Mouse (Mus musculus) testis, adult 2 months (tissue): Measurements from ENCODE around the gene 4930564D02Rik.

Source experiments
- CTCF ChIP-seq: fragments of 200-500 bp; IDR thresholded peaks from 2 replicates; pipeline ENCODE4 v1.5.1; 2012; ENCODE audit warnings: low read depth, mild to moderate bottlenecking, inconsistent platforms, low read length, moderate library complexity; ENCODE audit not compliant: control insufficient read depth, insufficient read depth, insufficient replicate concordance
- POLR2A ChIP-seq: fragments of 200-500 bp; IDR thresholded peaks from 2 replicates; pipeline ENCODE4 v1.6.1; 2012; ENCODE audit warnings: low read depth, mild to moderate bottlenecking, inconsistent platforms, low read length, moderate library complexity; ENCODE audit not compliant: control insufficient read depth

GRCm38 (mm10) chr3:105088638-105089037 is 22.0 kb downstream of the 4930564D02Rik start:
- TF ChIP-seq CTCF, result no peak
- no peak for TF ChIP-seq POLR2A
